Comparison of ENCODE assay signal across 8 mouse cellular contexts in genomic region chr7:110843916-110844874, GRCm38 (mm10). TPM values are rescaled to one million over a fixed set of nuclear protein-coding genes. Genes with fewer than 3 reads are reported as not detected.
DNase-seq lines count a peak whose midpoint lies in the region; ATAC-seq and TF ChIP-seq lines count a peak whose summit lies in the region.

Gene Rnf141, minus strand, starts transcription at chr7:110844457.

- H3K27ac ChIP-seq in ES-E14 (ENCODE audit: insufficient read depth, low read depth, low read length, poor library complexity, severe bottlenecking) = peak within 1 kb of the TSS; percentile 25; the same call in 1 of the 2 replicates
- peak within 1 kb of the TSS; percentile 88 for H3K27ac ChIP-seq in forebrain, embryonic 16.5 days (ENCODE audit: low read length)
- peak within 1 kb of the TSS; percentile 86 for H3K27ac ChIP-seq in layer of hippocampus, adult 2 months
- peak within 1 kb of the TSS; percentile 93 for H3K27ac ChIP-seq in lung, embryonic 14.5 days (ENCODE audit: low read depth)
- peak within 1 kb of the TSS; percentile 68 for H3K27ac ChIP-seq in olfactory bulb, adult 2 months (ENCODE audit: insufficient read depth, low read depth, low read length)
- H3K27ac ChIP-seq in thymus, adult 2 months (ENCODE audit: control insufficient read depth, insufficient read depth, low read length) = peak within 1 kb of the TSS; percentile 62

- ATAC-seq in forebrain, embryonic 16.5 days = peak; percentile 95
- peak; percentile 96 for ATAC-seq in lung, embryonic 14.5 days (ENCODE audit: insufficient read depth)

- no peaks in the 10 kb centered on the region for H3K9me3 ChIP-seq in ES-E14 (ENCODE audit: control insufficient read depth, insufficient read depth, low read depth, low read length)
- H3K9me3 ChIP-seq in forebrain, embryonic 16.5 days (ENCODE audit: control insufficient read depth, low read length) = no peaks in the 10 kb centered on the region
- H3K9me3 ChIP-seq in lung, embryonic 14.5 days (ENCODE audit: low read depth, low read length) = no peaks in the 10 kb centered on the region

- in situ Hi-C loops in ES-E14 (cut with MboI; ENCODE audit: low sequenced_read_pairs in 2 of 2, unreplicated experiment in 2 of 2) = no loop called here

- TF ChIP-seq POLR2A in olfactory bulb, adult 2 months (IDR thresholded peaks at IDR 0.05; ENCODE audit: insufficient read depth, low read depth, low read length) = peak; percentile 55; the same call in 1 of the 2 replicates
- 0 out of 2 replicates have a peak, but pooled peaks have one; percentile 21 for TF ChIP-seq POLR2A in thymus, adult 2 months (IDR thresholded peaks at IDR 0.05; ENCODE audit: control insufficient read depth, extremely low read depth, insufficient read depth, low read length, poor library complexity)

- H3K27me3 ChIP-seq in forebrain, embryonic 16.5 days (replicated peaks; ENCODE audit: control insufficient read depth, insufficient read depth, low read length) = no peaks in the 10 kb centered on the region
- H3K27me3 ChIP-seq in lung, embryonic 14.5 days (ENCODE audit: insufficient read depth, low read length) = no peaks in the 10 kb centered on the region
- no peaks in the 10 kb centered on the region for H3K27me3 ChIP-seq in thymus, adult 2 months (ENCODE audit: control insufficient read depth, insufficient read depth, low read length)

- peak; percentile 76 for TF ChIP-seq CTCF in layer of hippocampus, adult 2 months (conservative IDR thresholded peaks at IDR 0.05)
- peak; percentile 79 for TF ChIP-seq CTCF in lung, embryonic 14.5 days (IDR thresholded peaks at IDR 0.05; ENCODE audit: low read depth)
- TF ChIP-seq CTCF in olfactory bulb, adult 2 months (IDR thresholded peaks at IDR 0.05; ENCODE audit: insufficient read depth, low read depth, low read length) = no peak
- TF ChIP-seq CTCF in thymus, adult 2 months (IDR thresholded peaks at IDR 0.05; ENCODE audit: borderline replicate concordance, control insufficient read depth, extremely low read depth, insufficient read depth, low read length, poor library complexity) = 0 out of 2 replicates have a peak, but pooled peaks have one; percentile 64

- no peaks in the 10 kb centered on the region for H3K4me1 ChIP-seq in ES-E14 (ENCODE audit: control insufficient read depth in 2 of 2, insufficient read depth in 2 of 2, low read length in 2 of 2, poor library complexity in 1 of 2)
- H3K4me1 ChIP-seq in forebrain, embryonic 16.5 days (replicated peaks; ENCODE audit: control insufficient read depth, insufficient read depth, low read length) = peaks cover 4% of the 10 kb centered on the region
- H3K4me1 ChIP-seq in lung, embryonic 14.5 days (ENCODE audit: insufficient read depth) = no peaks in the 10 kb centered on the region
- 0 out of 2 replicates have a peak, but pooled peaks cover 2% of the 10 kb centered on the region for H3K4me1 ChIP-seq in olfactory bulb, adult 2 months (ENCODE audit: control insufficient read depth, insufficient read depth, low read length)
- no peaks in the 10 kb centered on the region for H3K4me1 ChIP-seq in thymus, adult 2 months (replicated peaks; ENCODE audit: control insufficient read depth, insufficient read depth, low read length)

- no peaks in the 10 kb centered on the region for H3K36me3 ChIP-seq in ES-E14 (ENCODE audit: control insufficient read depth, insufficient read depth, low read length, poor library complexity, severe bottlenecking)
- no peaks in the 10 kb centered on the region for H3K36me3 ChIP-seq in forebrain, embryonic 16.5 days (ENCODE audit: control insufficient read depth, insufficient read depth)
- no peaks in the 10 kb centered on the region for H3K36me3 ChIP-seq in lung, embryonic 14.5 days (ENCODE audit: insufficient read depth)
- H3K36me3 ChIP-seq in thymus, adult 2 months (ENCODE audit: control insufficient read depth, insufficient read depth, low read length) = no peaks in the 10 kb centered on the region

- intact Hi-C loops in heart, postnatal 36 days (cut with DNase I) = no loop called here

- DNase-seq in ES-E14 (ENCODE audit: low read depth, low spot score) = peak; percentile 90
- peak; percentile 89 for DNase-seq in cerebellum, adult 11-12 months
- DNase-seq in heart, postnatal 36 days = peak; percentile 92 to 93
- peak; percentile 92 to 94 for DNase-seq in layer of hippocampus, adult 2 months (ENCODE audit: low spot score in 2 of 2)
- DNase-seq in lung, embryonic 14.5 days = peak; percentile 98
- DNase-seq in thymus, adult 2 months = peak; percentile 93

- WGBS in forebrain, embryonic 16.5 days = 0% methylated on average over 42 of the region's 42 CpGs
- WGBS in lung, embryonic 14.5 days = under 1% methylated on average over 42 of the region's 42 CpGs
- under 1% methylated on average over 42 of the region's 42 CpGs for WGBS in olfactory bulb, adult 2 months
- under 1% methylated on average over 42 of the region's 42 CpGs for WGBS in thymus, adult 2 months

- peak within 1 kb of the TSS; percentile 81 to 88 for H3K4me3 ChIP-seq in ES-E14 (ENCODE audit: insufficient read depth in 1 of 2, low read depth in 1 of 2, low read length in 2 of 2, poor library complexity in 1 of 2, severe bottlenecking in 1 of 2)
- H3K4me3 ChIP-seq in forebrain, embryonic 16.5 days (replicated peaks; ENCODE audit: low read length) = peak within 1 kb of the TSS; percentile 81
- peak within 1 kb of the TSS; percentile 85 for H3K4me3 ChIP-seq in layer of hippocampus, adult 2 months
- H3K4me3 ChIP-seq in lung, embryonic 14.5 days (ENCODE audit: low read depth, low read length) = peak within 1 kb of the TSS; percentile 77
- H3K4me3 ChIP-seq in olfactory bulb, adult 2 months (ENCODE audit: insufficient read depth, low read depth, low read length) = peak within 1 kb of the TSS; percentile 90
- peak within 1 kb of the TSS; percentile 86 for H3K4me3 ChIP-seq in thymus, adult 2 months (ENCODE audit: control insufficient read depth, insufficient read depth, low read length)

- peak within 1 kb of the TSS; percentile 74 for H3K4me2 ChIP-seq in forebrain, embryonic 16.5 days (ENCODE audit: low read length)
- peak within 1 kb of the TSS; percentile 79 for H3K4me2 ChIP-seq in lung, embryonic 14.5 days

- H3K9ac ChIP-seq in ES-E14 (ENCODE audit: insufficient read depth, low read depth, low read length, poor library complexity, severe bottlenecking) = peak within 1 kb of the TSS; percentile 89
- peak within 1 kb of the TSS; percentile 74 for H3K9ac ChIP-seq in forebrain, embryonic 16.5 days (replicated peaks; ENCODE audit: low read depth, low read length)
- H3K9ac ChIP-seq in lung, embryonic 14.5 days = peak within 1 kb of the TSS; percentile 80

TF ChIP-seq in ES-E14, 5 proteins besides CTCF, POLR2A, EP300 and RAD21:
- TF ChIP-seq HCFC1 (IDR thresholded peaks at IDR 0.05; ENCODE audit: borderline replicate concordance, insufficient read depth, low read length) (peak; percentile 81), ZC3H11A (IDR thresholded peaks at IDR 0.05; ENCODE audit: borderline replicate concordance, low read depth, low read length) (peak; percentile 32; the same call in 1 of the 2 replicates), MAFK (IDR thresholded peaks at IDR 0.05; ENCODE audit: insufficient read depth, low read depth, low read length) (no peak), ZNF384 (IDR thresholded peaks at IDR 0.05; ENCODE audit: low read depth, low read length) (peak; percentile 77), CHD2 (IDR thresholded peaks at IDR 0.05; ENCODE audit: low read depth, low read length) (no peak)

RNA-seq across cellular contexts. Expression of gene Rnf141, which starts in this region (rescaled TPM):
- 20.8 and 25.0 TPM in 2 replicates for total RNA-seq in ES-E14 (2012; rRNA removed)
- polyA plus RNA-seq in forebrain, embryonic 16.5 days (2015; fragmentation: Nextera tagmentation; extraction: Ambion mirVana) = 45.6 and 51.0 TPM in 2 replicates
- total RNA-seq in heart, postnatal 36 days (2021) = 10 to 100 TPM; 36.5 to 38.1 TPM
- total RNA-seq in layer of hippocampus, adult 2 months (2021) = 10 to 100 TPM; 83.4 to 90.6 TPM
- 37.1 and 39.1 TPM in 2 replicates for polyA plus RNA-seq in lung, embryonic 14.5 days (2014; fragmentation: Nextera tagmentation; extraction: Ambion mirVana)
- polyA plus RNA-seq in olfactory bulb, adult 2 months (2012; ENCODE audit: insufficient read depth, insufficient read length, low replicate concordance, missing spikeins) = not detected in 2 replicates
- polyA plus RNA-seq in thymus, adult 2 months (2012; rRNA removed) = 14.8 and 16.6 TPM in 2 replicates

Comparison
In these comparisons a context has a peak if more than half of its experiments do, and no peak if none do; other contexts are left out.
1. Peak in every context shown above with its lines: DNase-seq, ATAC-seq, H3K4me3 ChIP-seq and H3K27ac ChIP-seq.
2. H3K27ac ChIP-seq: peak in every context shown above with its lines; median percentile 93 in lung, embryonic 14.5 days; 88 in forebrain, embryonic 16.5 days; 86 in layer of hippocampus, adult 2 months; 68 in olfactory bulb, adult 2 months; 62 in thymus, adult 2 months; 25 in ES-E14.